Comparison of ENCODE assay signal across 19 mouse cellular contexts in the genomic region with DNA sequence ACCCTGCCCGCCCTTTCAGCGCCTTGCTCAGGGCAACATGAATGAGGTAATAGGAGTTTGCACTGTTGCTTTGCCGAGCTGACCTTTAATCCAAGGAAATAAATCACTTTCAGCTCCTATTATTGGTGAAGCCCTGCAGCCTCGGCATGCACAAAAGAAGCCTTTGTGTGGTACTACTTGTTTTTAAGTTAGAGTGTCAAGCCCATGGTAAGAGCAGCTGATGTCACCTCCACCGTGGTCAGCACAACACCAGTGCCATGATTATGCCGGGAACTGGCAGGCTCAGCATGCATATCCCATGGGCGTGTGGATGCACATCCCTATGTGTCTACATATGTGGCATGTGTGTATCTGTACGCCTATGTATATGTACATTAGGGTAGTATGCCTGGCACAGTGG. TPM values are rescaled to one million over a fixed set of nuclear protein-coding genes. Genes with fewer than 3 reads are reported as not detected.
DNase-seq lines count a peak whose midpoint lies in the region; ATAC-seq and TF ChIP-seq lines count a peak whose summit lies in the region.
"Had no signal": no experiment of that assay in that cellular context is flagged by ENCODE, and none has a peak within 500 bp of the region (broad histone marks: within the 10 kb centered on the region; RNA-seq: fewer than 3 reads in every experiment).

No protein-coding gene starts in this region.

- no peak overlapping the region for H3K4me3 ChIP-seq in forebrain, embryonic 10.5 days
- H3K4me3 ChIP-seq in forebrain, postnatal 0 days (ENCODE audit: low read depth, low read length) = no peak overlapping the region
- H3K4me3 ChIP-seq in midbrain, embryonic 10.5 days = no peak overlapping the region
- H3K4me3 ChIP-seq in midbrain, embryonic 16.5 days (ENCODE audit: low read depth, low read length) = no peak overlapping the region
- H3K4me3 ChIP-seq in intestine, embryonic 15.5 days (replicated peaks) = no peak overlapping the region
- H3K4me3 ChIP-seq: embryonic facial prominence, embryonic 15.5 days; midbrain, embryonic 15.5 days had no signal

- peaks cover 40% of the 10 kb centered on the region for H3K36me3 ChIP-seq in forebrain, embryonic 10.5 days (replicated peaks)
- peaks cover 6% of the 10 kb centered on the region; the same call in 1 of the 2 replicates for H3K36me3 ChIP-seq in forebrain, postnatal 0 days (ENCODE audit: insufficient read depth)
- peaks cover 42% of the 10 kb centered on the region for H3K36me3 ChIP-seq in midbrain, embryonic 10.5 days
- peaks cover 5% of the 10 kb centered on the region; the same call in 1 of the 2 replicates for H3K36me3 ChIP-seq in midbrain, embryonic 16.5 days (ENCODE audit: control insufficient read depth, insufficient read depth, low read length)
- H3K36me3 ChIP-seq in intestine, embryonic 15.5 days = peaks cover 5% of the 10 kb centered on the region; the same call in 1 of the 2 replicates
- H3K36me3 ChIP-seq: midbrain, embryonic 15.5 days had no signal

- no peak for DNase-seq in forebrain, embryonic 10.5 days (ENCODE audit: extremely low spot score, low spot score)
- DNase-seq in forebrain, postnatal 0 days = no peak
- no peak for DNase-seq in midbrain, embryonic 10.5 days (ENCODE audit: low spot score)
- DNase-seq in yolk sac, embryonic 10.5 days (ENCODE audit: low spot score) = peak; percentile 17
- no peak for DNase-seq in ovary, postnatal 14 days (ENCODE audit: low spot score)
- DNase-seq in testis, postnatal 14 days (ENCODE audit: low spot score) = no peak
- DNase-seq: cerebellum, adult 18-20 months; heart, postnatal 4 days; liver, postnatal 0 days; thymus, postnatal 4 days had no signal

- no peak for ATAC-seq in forebrain, postnatal 0 days
- ATAC-seq in midbrain, embryonic 16.5 days = no peak
- peak; percentile 48 for ATAC-seq in intestine, embryonic 15.5 days
- ATAC-seq: liver, postnatal 0 days; midbrain, embryonic 15.5 days; Patski had no signal

- WGBS in forebrain, embryonic 10.5 days = 56% methylated on average over 8 of the region's 8 CpGs
- 45% methylated on average over 8 of the region's 8 CpGs for WGBS in forebrain, postnatal 0 days
- WGBS in midbrain, embryonic 10.5 days = 73% methylated on average over 8 of the region's 8 CpGs
- 52% methylated on average over 8 of the region's 8 CpGs for WGBS in midbrain, embryonic 16.5 days
- WGBS in intestine, embryonic 15.5 days = 49% methylated on average over 8 of the region's 8 CpGs

- no peaks in the 10 kb centered on the region for H3K9me3 ChIP-seq in forebrain, embryonic 10.5 days
- H3K9me3 ChIP-seq in forebrain, postnatal 0 days (ENCODE audit: low read length) = no peaks in the 10 kb centered on the region
- H3K9me3 ChIP-seq in midbrain, embryonic 10.5 days (replicated peaks) = no peaks in the 10 kb centered on the region
- no peaks in the 10 kb centered on the region for H3K9me3 ChIP-seq in midbrain, embryonic 16.5 days (replicated peaks; ENCODE audit: control insufficient read depth, low read length, poor library complexity, severe bottlenecking)
- no peaks in the 10 kb centered on the region for H3K9me3 ChIP-seq in intestine, embryonic 15.5 days
- H3K9me3 ChIP-seq: embryonic facial prominence, embryonic 15.5 days; midbrain, embryonic 15.5 days had no signal

- no peak for TF ChIP-seq CTCF in forebrain, postnatal 0 days (IDR thresholded peaks at IDR 0.05; ENCODE audit: low read depth)

- no peaks in the 10 kb centered on the region for H3K27me3 ChIP-seq in forebrain, embryonic 10.5 days (ENCODE audit: poor library complexity, severe bottlenecking)
- no peaks in the 10 kb centered on the region for H3K27me3 ChIP-seq in forebrain, postnatal 0 days (ENCODE audit: insufficient read depth, low read length)
- no peaks in the 10 kb centered on the region for H3K27me3 ChIP-seq in midbrain, embryonic 10.5 days (ENCODE audit: low read depth, poor library complexity, severe bottlenecking)
- H3K27me3 ChIP-seq in midbrain, embryonic 16.5 days (ENCODE audit: control insufficient read depth, insufficient read depth, low read depth, low read length) = no peaks in the 10 kb centered on the region
- no peaks in the 10 kb centered on the region for H3K27me3 ChIP-seq in intestine, embryonic 15.5 days (replicated peaks)
- H3K27me3 ChIP-seq: embryonic facial prominence, embryonic 15.5 days; midbrain, embryonic 15.5 days; Patski had no signal

- peak overlapping the region; percentile 66 for H3K27ac ChIP-seq in forebrain, embryonic 10.5 days
- H3K27ac ChIP-seq in forebrain, postnatal 0 days (ENCODE audit: low read depth, low read length) = no peak overlapping the region
- H3K27ac ChIP-seq in midbrain, embryonic 10.5 days (replicated peaks) = peak overlapping the region; percentile 39; the same call in 1 of the 2 replicates
- no peak overlapping the region for H3K27ac ChIP-seq in midbrain, embryonic 16.5 days (ENCODE audit: low read length)
- H3K27ac ChIP-seq in intestine, embryonic 15.5 days = no peak overlapping the region
- H3K27ac ChIP-seq: embryonic facial prominence, embryonic 15.5 days; kidney, postnatal 0 days; macrophage; midbrain, embryonic 15.5 days; stomach, postnatal 0 days had no signal

- H3K9ac ChIP-seq in forebrain, postnatal 0 days = no peak overlapping the region
- no peak overlapping the region for H3K9ac ChIP-seq in midbrain, embryonic 16.5 days (ENCODE audit: low read depth, low read length)
- no peak overlapping the region for H3K9ac ChIP-seq in intestine, embryonic 15.5 days
- H3K9ac ChIP-seq: embryonic facial prominence, embryonic 15.5 days; liver, postnatal 0 days; midbrain, embryonic 15.5 days had no signal

- peaks cover 40% of the 10 kb centered on the region for H3K4me1 ChIP-seq in forebrain, embryonic 10.5 days
- H3K4me1 ChIP-seq in forebrain, postnatal 0 days (ENCODE audit: insufficient read depth) = peaks cover 3% of the 10 kb centered on the region; the same call in 1 of the 2 replicates
- peaks cover 19% of the 10 kb centered on the region for H3K4me1 ChIP-seq in midbrain, embryonic 10.5 days
- peaks cover under 1% of the 10 kb centered on the region; the same call in 1 of the 2 replicates for H3K4me1 ChIP-seq in midbrain, embryonic 16.5 days (ENCODE audit: control insufficient read depth, insufficient read depth, low read length)
- no peaks in the 10 kb centered on the region; the same call in 1 of the 2 replicates for H3K4me1 ChIP-seq in intestine, embryonic 15.5 days (replicated peaks)
- H3K4me1 ChIP-seq: midbrain, embryonic 15.5 days had no signal

- H3K4me2 ChIP-seq in forebrain, postnatal 0 days (ENCODE audit: low read depth) = no peak overlapping the region
- H3K4me2 ChIP-seq in midbrain, embryonic 16.5 days (ENCODE audit: low read length) = no peak overlapping the region
- H3K4me2 ChIP-seq in intestine, embryonic 15.5 days (replicated peaks) = no peak overlapping the region
- H3K4me2 ChIP-seq: embryonic facial prominence, embryonic 15.5 days; heart, embryonic 11.5 days; midbrain, embryonic 15.5 days had no signal

RNA-seq across cellular contexts. Expression of a gene that starts 56.5 kb away (rescaled TPM):
- 22.0 and 24.0 TPM in 2 replicates for polyA plus RNA-seq in forebrain, embryonic 10.5 days (2016; fragmentation: Nextera tagmentation; extraction: Ambion mirVana)
- 21.5 and 28.1 TPM in 2 replicates for total RNA-seq in forebrain, postnatal 0 days (2014; rRNA removed)
- polyA plus RNA-seq in forebrain, postnatal 0 days (2015; fragmentation: Nextera tagmentation; extraction: Ambion mirVana) = 13.9 and 17.8 TPM in 2 replicates
- polyA plus RNA-seq in midbrain, embryonic 10.5 days (2016; fragmentation: Nextera tagmentation; extraction: Ambion mirVana) = 22.3 and 22.6 TPM in 2 replicates
- polyA plus RNA-seq in midbrain, embryonic 16.5 days (2015; fragmentation: Nextera tagmentation; extraction: Ambion mirVana) = 20.4 and 20.6 TPM in 2 replicates
- polyA plus RNA-seq in intestine, embryonic 15.5 days (2015; fragmentation: Nextera tagmentation; extraction: Ambion mirVana) = 33.0 and 35.9 TPM in 2 replicates

Comparison
In these comparisons a context has a peak if more than half of its experiments do, and no peak if none do; other contexts are left out.
1. H3K27ac ChIP-seq: peak in forebrain, embryonic 10.5 days (single experiment) and midbrain, embryonic 10.5 days (single experiment); none in forebrain, postnatal 0 days (single experiment), midbrain, embryonic 16.5 days (single experiment) and intestine, embryonic 15.5 days (single experiment).